Mouse (Mus musculus) small intestine, adult 2 months (tissue): ENCODE results near the gene Ccr1l1.

Experiments used
- CTCF ChIP-seq: fragments of 200-500 bp; IDR thresholded peaks from 2 replicates; pipeline ENCODE4 v1.5.1; 2012; ENCODE audit warnings: low read depth, mild to moderate bottlenecking, control low read depth, inconsistent platforms, low read length, moderate library complexity, mixed read lengths; ENCODE audit not compliant: insufficient replicate concordance, insufficient read length; ENCODE audit errors: extremely low read depth
- POLR2A ChIP-seq: fragments of 200-500 bp; IDR thresholded peaks from 2 replicates; pipeline ENCODE4 v1.6.1; 2012; ENCODE audit warnings: low read depth, mild to moderate bottlenecking, control low read depth, inconsistent platforms, low read length, moderate library complexity

- no peak for TF ChIP-seq CTCF
- no peak for TF ChIP-seq POLR2A
These were observed 38.0 kb downstream of the Ccr1l1 start for GRCm38 (mm10) chr9:123940168-123940567.
